Mouse (Mus musculus) liver, embryonic 14.5 days (tissue): ENCODE data around the gene Kbtbd12. TPM values are rescaled to one million over a fixed set of nuclear protein-coding genes. Genes with fewer than 3 reads are reported as not detected.
A peak's percentile ranks its signal among the peaks of the same experiment; 100 is the strongest.

Source experiments
- ATAC-seq: fragments of 200-750 bp; cut with Nextera tagmentation; 2 replicates; pipeline ENCODE4 v1.8.0; 2017; ENCODE audit warnings: moderate number of reproducible peaks, mild to moderate bottlenecking, moderate library complexity; ENCODE audit not compliant: insufficient read depth
- DNase-seq, 3 experiments: peaks; one replicate each; pipeline ENCODE4 v3.0.0-alpha.2; 2012 to 2013; ENCODE audit warnings: low read depth in 3 of 3, low spot score in 3 of 3
- H3K27ac ChIP-seq: fragments of 300-500 bp; sonication (generic); 2 replicates; pipeline ENCODE4 v1.5.1; 2014; ENCODE audit warnings: moderate library complexity, mild to moderate bottlenecking, control low read depth, inconsistent platforms
- H3K27me3 ChIP-seq: fragments of 300-500 bp; sonication (generic); 2 replicates; pipeline ENCODE4 v1.6.1; 2014; ENCODE audit warnings: mild to moderate bottlenecking, low read length, moderate library complexity; ENCODE audit not compliant: control insufficient read depth, insufficient read depth
- H3K36me3 ChIP-seq: fragments of 300-500 bp; sonication (generic); replicated peaks from 2 replicates; pipeline ENCODE4 v1.6.1; 2014; ENCODE audit warnings: low read depth; ENCODE audit not compliant: control insufficient read depth, insufficient read depth
- H3K4me1 ChIP-seq, 2 experiments: fragments of 200-500 bp in 1 of 2; fragments of 300-500 bp in 1 of 2; sonication (generic) in 1 of 2; replicated peaks; 2 replicates each; pipeline ENCODE4 v1.6.1; 2012 to 2014; ENCODE audit warnings: antibody characterized with exemption in 1 of 2, inconsistent platforms in 1 of 2, low read length in 1 of 2; ENCODE audit not compliant: control insufficient read depth in 2 of 2, insufficient read depth in 2 of 2
- H3K4me2 ChIP-seq: fragments of 300-500 bp; sonication (generic); 2 replicates; pipeline ENCODE4 v1.6.1; 2014; ENCODE audit warnings: low read depth, mild to moderate bottlenecking, control low read depth, moderate library complexity
- H3K4me3 ChIP-seq, 2 experiments: fragments of 200-500 bp in 1 of 2; fragments of 300-500 bp in 1 of 2; sonication (generic) in 1 of 2; 2 replicates each; pipeline ENCODE4 v1.5.1; 2012 to 2014; ENCODE audit warnings: low read depth in 2 of 2, low read length in 2 of 2, mild to moderate bottlenecking in 2 of 2, control low read depth in 1 of 2, inconsistent platforms in 1 of 2, moderate library complexity in 1 of 2; ENCODE audit not compliant: insufficient read depth in 1 of 2
- H3K9ac ChIP-seq: fragments of 300-500 bp; sonication (generic); replicated peaks from 2 replicates; pipeline ENCODE4 v1.6.1; 2014; ENCODE audit warnings: mild to moderate bottlenecking, control low read depth, moderate library complexity
- H3K9me3 ChIP-seq: fragments of 300-500 bp; sonication (generic); 2 replicates; pipeline ENCODE4 v1.6.1; 2016; ENCODE audit warnings: low read length, mixed read lengths; ENCODE audit not compliant: control insufficient read depth
- CTCF ChIP-seq: IDR thresholded peaks from 2 replicates; pipeline ENCODE4 v1.5.1; 2016; ENCODE audit warnings: antibody characterized with exemption, low read depth, control low read depth
- EP300 ChIP-seq: IDR thresholded peaks from 2 replicates; pipeline ENCODE4 v1.6.1; 2016; ENCODE audit warnings: antibody characterized with exemption, low read depth
- WGBS: fragments of 180-500 bp; shearing (Covaris S2); extraction: QIAGEN DNeasy Blood & Tissue Kit; methylation state at CpG from one replicate; pipeline ENCODE4 v1.1.7; 2014; ENCODE audit not compliant: insufficient replicate concordance; 5-methylcytosine and 5-hydroxymethylcytosine counted together
- polyA plus RNA-seq, 2 experiments: library from polyadenylated mRNA; depleted of rRNA in 1 of 2; stranded (reverse) in 1 of 2; unstranded in 1 of 2; fragments of >200 nt; fragmentation: Nextera tagmentation in 1 of 2; extraction: Ambion mirVana in 1 of 2; gene quantifications; 2 replicates each; pipeline versions ENCODE4 v1.2.1 to v1.2.3; 2012 to 2014

Kbtbd12 gene
- polyA plus RNA-seq, 2 experiments: 0.65 to 0.80 TPM

- ATAC-seq: no peak
- no peaks in the 10 kb centered on the region for H3K9me3 ChIP-seq
- no peak overlapping the region for H3K4me3 ChIP-seq
- WGBS: 52% methylated on average over 2 of the region's 2 CpGs
- H3K27ac ChIP-seq: no peak overlapping the region
- no peak for DNase-seq
- no peaks in the 10 kb centered on the region for H3K36me3 ChIP-seq
- no peak overlapping the region for H3K4me2 ChIP-seq
- peaks cover 3% of the 10 kb centered on the region for H3K27me3 ChIP-seq
- no peak for TF ChIP-seq CTCF
- no peak for TF ChIP-seq EP300
- H3K4me1 ChIP-seq: no peaks in the 10 kb centered on the region
- no peak overlapping the region for H3K9ac ChIP-seq
Observed at GRCm38 (mm10) chr6:88615352-88615751, 22.4 kb downstream of the Kbtbd12 start.

GRCm38 (mm10) chr6:88606417-88606816 is 31.3 kb downstream of the Kbtbd12 start:
- ATAC-seq (no peak), DNase-seq (no peak)
- no peak for TF ChIP-seq CTCF
- no peak for TF ChIP-seq EP300
- H3K4me1 ChIP-seq: no peaks in the 10 kb centered on the region
- H3K9me3 ChIP-seq: no peaks in the 10 kb centered on the region
- H3K4me2 ChIP-seq: no peak overlapping the region
- H3K4me3 ChIP-seq: no peak overlapping the region
- H3K27ac ChIP-seq: no peak overlapping the region
- 51% methylated on average over 2 of the region's 2 CpGs for WGBS
- H3K36me3 ChIP-seq: no peaks in the 10 kb centered on the region
- H3K27me3 ChIP-seq: no peaks in the 10 kb centered on the region
- H3K9ac ChIP-seq: no peak overlapping the region

GRCm38 (mm10) chr6:88605715-88606114 is 32.0 kb downstream of the Kbtbd12 start:
- Histone ChIP-seq H3K4me3 (no peak overlapping the region), H3K27ac (no peak overlapping the region), H3K4me1 (no peaks in the 10 kb centered on the region), H3K27me3 (no peaks in the 10 kb centered on the region), H3K36me3 (no peaks in the 10 kb centered on the region), H3K9me3 (no peaks in the 10 kb centered on the region), H3K9ac (no peak overlapping the region), H3K4me2 (no peak overlapping the region)
- TF ChIP-seq CTCF: no peak
- ATAC-seq: no peak
- WGBS: 79% methylated on average over 2 of the region's 2 CpGs
- no peak for DNase-seq

- DNase-seq: no peak
- ATAC-seq: no peak
- TF ChIP-seq EP300 (no peak), CTCF (no peak)
Observed at GRCm38 (mm10) chr6:88605235-88605634, 32.5 kb downstream of the Kbtbd12 start.

GRCm38 (mm10) chr6:88596108-88596507 is 41.6 kb downstream of the Kbtbd12 start:
- H3K4me2 ChIP-seq: no peak overlapping the region
- H3K4me1 ChIP-seq: peaks cover 3 to 5% of the 10 kb centered on the region in 2 experiments; a peak in 3 of 4 replicates
- ATAC-seq (peak; percentile 52; the same call in 1 of the 2 replicates), DNase-seq (peak in 1 of 3 experiments; percentile 6)
- H3K36me3 ChIP-seq: no peaks in the 10 kb centered on the region
- H3K27me3 ChIP-seq: no peaks in the 10 kb centered on the region
- no peak overlapping the region for H3K9ac ChIP-seq
- no peak overlapping the region for H3K4me3 ChIP-seq
- H3K27ac ChIP-seq: no peak overlapping the region
- no peak for TF ChIP-seq CTCF
- TF ChIP-seq EP300: peak; percentile 51
- no peaks in the 10 kb centered on the region for H3K9me3 ChIP-seq
- 6% methylated on average over 2 of the region's 2 CpGs for WGBS

More at GRCm38 (mm10) chr6:88605235-88605634, 32.5 kb downstream of the Kbtbd12 start:
- no peaks in the 10 kb centered on the region for H3K9me3 ChIP-seq
- H3K4me3 ChIP-seq: no peak overlapping the region
- H3K27ac ChIP-seq: no peak overlapping the region
- no peak overlapping the region for H3K9ac ChIP-seq
- H3K4me1 ChIP-seq: no peaks in the 10 kb centered on the region
- H3K4me2 ChIP-seq: no peak overlapping the region
- WGBS: 42% methylated on average over 2 of the region's 2 CpGs
- H3K36me3 ChIP-seq: no peaks in the 10 kb centered on the region
- no peaks in the 10 kb centered on the region for H3K27me3 ChIP-seq
